Mouse (Mus musculus): ENCODE results near the gene 1700080E11Rik. TPM values are rescaled to one million over a fixed set of nuclear protein-coding genes. Genes with fewer than 3 reads are reported as not detected.
"Not testable (repeated sequence)": the region's sequence is repeated elsewhere in the genome, so short reads cannot be mapped to it uniquely, and the experiment has no call there.

1700080E11Rik gene
- polyA plus RNA-seq (2012; rRNA removed), result not detected in 2 replicates

- no peak for DNase-seq (ENCODE audit: low read depth)
- TF ChIP-seq CTCF (IDR thresholded peaks at IDR 0.05; ENCODE audit: borderline replicate concordance, extremely low read depth, insufficient read depth, insufficient read length), result no peak
- TF ChIP-seq POLR2A (IDR thresholded peaks at IDR 0.05; ENCODE audit: borderline replicate concordance, extremely low read depth, insufficient read depth, insufficient read length, poor library complexity, severe bottlenecking), result no peak
Measured at GRCm38 (mm10) chr9:105144992-105145391, at the start of gene 1700080E11Rik. TSS of gene 1700080E11Rik (minus strand) at chr9:105145092.

GRCm38 (mm10) chr9:105186725-105187124 lies 41.8 kb upstream of the 1700080E11Rik start:
- TF ChIP-seq CTCF (IDR thresholded peaks at IDR 0.05; ENCODE audit: borderline replicate concordance, extremely low read depth, insufficient read depth, insufficient read length), result no peak
- TF ChIP-seq POLR2A (IDR thresholded peaks at IDR 0.05; ENCODE audit: borderline replicate concordance, extremely low read depth, insufficient read depth, insufficient read length, poor library complexity, severe bottlenecking), result no peak
- DNase-seq (ENCODE audit: low read depth), result no peak

DNA sequence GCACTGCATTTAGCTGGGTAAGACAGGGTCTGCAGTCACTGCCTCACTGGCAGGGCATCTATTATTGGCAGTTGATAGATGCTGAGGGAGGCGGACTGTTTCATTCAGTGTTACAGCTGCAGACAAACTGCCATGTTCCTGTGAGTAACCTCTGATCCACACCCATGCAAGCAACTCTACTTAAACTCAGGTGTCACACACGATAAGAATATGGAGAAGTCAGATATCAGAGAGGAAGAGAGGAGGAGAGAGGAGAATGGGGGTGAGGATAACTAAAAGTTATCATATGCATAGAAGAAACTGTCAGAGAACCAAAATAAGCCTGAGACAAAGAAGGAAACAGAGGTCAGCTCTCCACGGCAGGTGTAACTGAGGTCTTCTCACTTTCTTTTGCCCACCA lies 37.5 kb upstream of the 1700080E11Rik start:
- no peak for TF ChIP-seq POLR2A (IDR thresholded peaks at IDR 0.05; ENCODE audit: borderline replicate concordance, extremely low read depth, insufficient read depth, insufficient read length, poor library complexity, severe bottlenecking)
- TF ChIP-seq CTCF (IDR thresholded peaks at IDR 0.05; ENCODE audit: borderline replicate concordance, extremely low read depth, insufficient read depth, insufficient read length), result no peak

DNA sequence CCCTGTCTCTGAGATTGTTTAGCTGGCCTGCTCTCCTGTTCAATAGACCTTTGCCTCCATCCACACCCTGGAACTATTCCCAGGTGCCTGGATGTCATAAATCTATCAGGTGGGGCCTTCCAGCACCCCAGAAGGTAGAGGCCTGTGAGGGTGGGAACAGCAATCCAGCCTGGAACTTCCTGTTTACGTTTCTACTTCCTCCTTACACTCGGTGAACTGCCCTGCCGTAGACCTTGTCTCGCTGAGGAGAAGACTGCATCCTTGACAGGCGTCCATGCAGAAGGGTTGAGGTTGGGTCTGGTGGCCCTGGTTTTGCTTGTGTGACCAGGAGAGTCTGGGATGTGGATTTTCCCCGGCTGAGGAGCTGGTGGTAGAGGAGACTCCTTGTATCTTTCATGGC lies 5.7 kb downstream of the 1700080E11Rik start:
- no peak for DNase-seq (ENCODE audit: low read depth)
- TF ChIP-seq POLR2A (IDR thresholded peaks at IDR 0.05; ENCODE audit: borderline replicate concordance, extremely low read depth, insufficient read depth, insufficient read length, poor library complexity, severe bottlenecking) (no peak), CTCF (IDR thresholded peaks at IDR 0.05; ENCODE audit: borderline replicate concordance, extremely low read depth, insufficient read depth, insufficient read length) (no peak)

More for the DNA sequence above, 37.5 kb upstream of the 1700080E11Rik start:
- no peak for DNase-seq (ENCODE audit: low read depth)

- DNase-seq (ENCODE audit: low read depth), result no peak
- TF ChIP-seq POLR2A (IDR thresholded peaks at IDR 0.05; ENCODE audit: borderline replicate concordance, extremely low read depth, insufficient read depth, insufficient read length, poor library complexity, severe bottlenecking) (no peak), CTCF (IDR thresholded peaks at IDR 0.05; ENCODE audit: borderline replicate concordance, extremely low read depth, insufficient read depth, insufficient read length) (no peak)
Measured at GRCm38 (mm10) chr9:105136404-105136803, 8.5 kb downstream of the 1700080E11Rik start.

GRCm38 (mm10) chr9:105134536-105134935 lies 10.4 kb downstream of the 1700080E11Rik start:
- TF ChIP-seq CTCF (IDR thresholded peaks at IDR 0.05; ENCODE audit: borderline replicate concordance, extremely low read depth, insufficient read depth, insufficient read length) (no peak), POLR2A (IDR thresholded peaks at IDR 0.05; ENCODE audit: borderline replicate concordance, extremely low read depth, insufficient read depth, insufficient read length, poor library complexity, severe bottlenecking) (no peak)
- no peak for DNase-seq (ENCODE audit: low read depth)

- no peak for TF ChIP-seq CTCF (IDR thresholded peaks at IDR 0.05; ENCODE audit: borderline replicate concordance, extremely low read depth, insufficient read depth, insufficient read length)
- TF ChIP-seq POLR2A (IDR thresholded peaks at IDR 0.05; ENCODE audit: borderline replicate concordance, extremely low read depth, insufficient read depth, insufficient read length, poor library complexity, severe bottlenecking), result no peak
- DNase-seq (ENCODE audit: low read depth), result no peak
Measured at GRCm38 (mm10) chr9:105132002-105132367, 12.9 kb downstream of the 1700080E11Rik start.

GRCm38 (mm10) chr9:105131253-105132001 lies 13.5 kb downstream of the 1700080E11Rik start, which contains the start of gene Nudt16:
TSS of gene Nudt16 (minus strand) at chr9:105131824.
- no peak for TF ChIP-seq CTCF (IDR thresholded peaks at IDR 0.05; ENCODE audit: borderline replicate concordance, extremely low read depth, insufficient read depth, insufficient read length)
- 0 out of 2 replicates have a peak, but pooled peaks have one; percentile 54 for TF ChIP-seq POLR2A (IDR thresholded peaks at IDR 0.05; ENCODE audit: borderline replicate concordance, extremely low read depth, insufficient read depth, insufficient read length, poor library complexity, severe bottlenecking)
- peak; percentile 97 for DNase-seq (ENCODE audit: low read depth)

- TF ChIP-seq POLR2A (IDR thresholded peaks at IDR 0.05; ENCODE audit: borderline replicate concordance, extremely low read depth, insufficient read depth, insufficient read length, poor library complexity, severe bottlenecking) (no peak), CTCF (IDR thresholded peaks at IDR 0.05; ENCODE audit: borderline replicate concordance, extremely low read depth, insufficient read depth, insufficient read length) (no peak)
- DNase-seq (ENCODE audit: low read depth), result no peak
Measured at GRCm38 (mm10) chr9:105130331-105130730, 14.6 kb downstream of the 1700080E11Rik start.

- not testable (repeated sequence) for DNase-seq (ENCODE audit: low read depth)
Measured at GRCm38 (mm10) chr9:105125206-105125605, 19.7 kb downstream of the 1700080E11Rik start.

- TF ChIP-seq POLR2A (IDR thresholded peaks at IDR 0.05; ENCODE audit: borderline replicate concordance, extremely low read depth, insufficient read depth, insufficient read length, poor library complexity, severe bottlenecking), result no peak
- no peak for TF ChIP-seq CTCF (IDR thresholded peaks at IDR 0.05; ENCODE audit: borderline replicate concordance, extremely low read depth, insufficient read depth, insufficient read length)
- no peak for DNase-seq (ENCODE audit: low read depth)
Measured at GRCm38 (mm10) chr9:105103893-105104292, 41.0 kb downstream of the 1700080E11Rik start.

DNA sequence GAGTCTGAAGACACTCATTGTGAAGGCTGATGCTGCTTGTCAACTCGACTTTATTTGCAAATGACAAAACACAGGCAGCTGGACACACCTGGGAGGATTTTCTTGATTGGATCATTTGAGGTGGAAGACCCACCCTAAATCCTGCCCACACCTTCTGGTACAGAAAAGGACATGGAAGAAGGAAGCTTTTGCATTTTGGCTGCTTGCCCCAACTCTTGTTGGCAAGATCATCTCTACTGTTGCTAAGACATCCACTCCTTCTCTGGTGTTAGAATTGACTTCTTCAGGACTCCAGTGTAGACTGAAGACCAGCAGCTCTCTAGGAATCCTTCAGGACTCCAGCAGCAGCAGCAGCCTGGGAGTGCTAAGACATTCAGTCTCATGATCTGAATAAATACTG lies 43.0 kb downstream of the 1700080E11Rik start:
- TF ChIP-seq POLR2A (IDR thresholded peaks at IDR 0.05; ENCODE audit: borderline replicate concordance, extremely low read depth, insufficient read depth, insufficient read length, poor library complexity, severe bottlenecking) (no peak), CTCF (IDR thresholded peaks at IDR 0.05; ENCODE audit: borderline replicate concordance, extremely low read depth, insufficient read depth, insufficient read length) (no peak)
- no peak for DNase-seq (ENCODE audit: low read depth)
